Mouse (Mus musculus): ENCODE results near the gene Ano2. TPM values are rescaled to one million over a fixed set of nuclear protein-coding genes. Genes with fewer than 3 reads are reported as not detected.
A peak's percentile ranks its signal among the peaks of the same experiment; 100 is the strongest.

Ano2 gene
- polyA plus RNA-seq, 1 experiment from 2014 or later = 0.05 TPM

- H3K9me3 ChIP-seq = no peaks in the 10 kb centered on the region
- H3K27me3 ChIP-seq = no peaks in the 10 kb centered on the region
- no peak overlapping the region for H3K4me2 ChIP-seq
- H3K27ac ChIP-seq = no peak overlapping the region
- H3K9ac ChIP-seq = no peak overlapping the region
- H3K4me1 ChIP-seq = no peaks in the 10 kb centered on the region
- 69% methylated on average over 7 of the region's 7 CpGs for WGBS
- ATAC-seq (ENCODE audit: insufficient number of reproducible peaks, low FRiP score, low TSS enrichment, low read depth) = no peak
- no peaks in the 10 kb centered on the region for H3K36me3 ChIP-seq
- no peak overlapping the region for H3K4me3 ChIP-seq
These were observed 241.7 kb downstream of the Ano2 start for GRCm38 (mm10) chr6:125931926-125932325.

GRCm38 (mm10) chr6:125954965-125955364 is 264.7 kb downstream of the Ano2 start:
- ATAC-seq (ENCODE audit: insufficient number of reproducible peaks, low FRiP score, low TSS enrichment, low read depth) = no peak
- Histone ChIP-seq H3K4me3 (no peak overlapping the region), H3K27ac (no peak overlapping the region), H3K9me3 (no peaks in the 10 kb centered on the region), H3K4me2 (no peak overlapping the region), H3K36me3 (no peaks in the 10 kb centered on the region), H3K27me3 (no peaks in the 10 kb centered on the region), H3K4me1 (no peaks in the 10 kb centered on the region), H3K9ac (no peak overlapping the region)
- 20% methylated on average over 3 of the region's 3 CpGs for WGBS

GRCm38 (mm10) chr6:125973551-125973950 is 283.3 kb downstream of the Ano2 start:
- H3K4me2 ChIP-seq = no peak overlapping the region
- no peak for ATAC-seq (ENCODE audit: insufficient number of reproducible peaks, low FRiP score, low TSS enrichment, low read depth)
- no peak overlapping the region for H3K4me3 ChIP-seq
- H3K4me1 ChIP-seq = peaks cover 4% of the 10 kb centered on the region
- H3K27me3 ChIP-seq = no peaks in the 10 kb centered on the region
- H3K9ac ChIP-seq = no peak overlapping the region
- H3K9me3 ChIP-seq = no peaks in the 10 kb centered on the region
- no peak overlapping the region for H3K27ac ChIP-seq
- H3K36me3 ChIP-seq = no peaks in the 10 kb centered on the region

GRCm38 (mm10) chr6:125975788-125976465 is 285.7 kb downstream of the Ano2 start:
- WGBS = 19% methylated on average over 15 of the region's 15 CpGs
- H3K27ac ChIP-seq = no peak overlapping the region

GRCm38 (mm10) chr6:125979601-125980000 is 289.4 kb downstream of the Ano2 start:
- Histone ChIP-seq H3K4me3 (no peak overlapping the region), H3K27ac (no peak overlapping the region), H3K4me2 (no peak overlapping the region), H3K9me3 (no peaks in the 10 kb centered on the region), H3K36me3 (no peaks in the 10 kb centered on the region), H3K4me1 (peaks cover 4% of the 10 kb centered on the region), H3K9ac (no peak overlapping the region), H3K27me3 (no peaks in the 10 kb centered on the region)
- 87% methylated on average over 5 of the region's 5 CpGs for WGBS
- ATAC-seq (ENCODE audit: insufficient number of reproducible peaks, low FRiP score, low TSS enrichment, low read depth) = no peak

More at GRCm38 (mm10) chr6:125975788-125976465, 285.7 kb downstream of the Ano2 start:
- no peak overlapping the region for H3K9ac ChIP-seq
- H3K27me3 ChIP-seq = no peaks in the 10 kb centered on the region
- no peak overlapping the region for H3K4me2 ChIP-seq
- H3K36me3 ChIP-seq = no peaks in the 10 kb centered on the region
- no peaks in the 10 kb centered on the region for H3K9me3 ChIP-seq
- peaks cover 4% of the 10 kb centered on the region for H3K4me1 ChIP-seq
- no peak overlapping the region for H3K4me3 ChIP-seq
- no peak for ATAC-seq (ENCODE audit: insufficient number of reproducible peaks, low FRiP score, low TSS enrichment, low read depth)

- ATAC-seq (ENCODE audit: insufficient number of reproducible peaks, low FRiP score, low TSS enrichment, low read depth) = no peak
- Histone ChIP-seq H3K4me1 (no peaks in the 10 kb centered on the region), H3K9me3 (no peaks in the 10 kb centered on the region), H3K9ac (no peak overlapping the region), H3K4me2 (no peak overlapping the region), H3K4me3 (no peak overlapping the region), H3K36me3 (no peaks in the 10 kb centered on the region), H3K27me3 (no peaks in the 10 kb centered on the region), H3K27ac (no peak overlapping the region)
- 81% methylated on average over 4 of the region's 4 CpGs for WGBS
These were observed 293.8 kb downstream of the Ano2 start for GRCm38 (mm10) chr6:125984050-125984449.

GRCm38 (mm10) chr6:125992731-125993130 is 302.5 kb downstream of the Ano2 start:
- H3K4me3 ChIP-seq = no peak overlapping the region
- H3K9me3 ChIP-seq = no peaks in the 10 kb centered on the region
- WGBS = 49% methylated on average over 4 of the region's 6 CpGs

GRCm38 (mm10) chr6:126001797-126002196 is 311.6 kb downstream of the Ano2 start:
- H3K4me1 ChIP-seq = peaks cover 12% of the 10 kb centered on the region
- no peak overlapping the region for H3K27ac ChIP-seq
- no peak overlapping the region for H3K9ac ChIP-seq
- no peak for ATAC-seq (ENCODE audit: insufficient number of reproducible peaks, low FRiP score, low TSS enrichment, low read depth)
- no peak overlapping the region for H3K4me2 ChIP-seq
- no peaks in the 10 kb centered on the region for H3K36me3 ChIP-seq
- H3K9me3 ChIP-seq = no peaks in the 10 kb centered on the region
- 11% methylated on average over 2 of the region's 2 CpGs for WGBS
- H3K4me3 ChIP-seq = no peak overlapping the region
- H3K27me3 ChIP-seq = no peaks in the 10 kb centered on the region

More at GRCm38 (mm10) chr6:125992731-125993130, 302.5 kb downstream of the Ano2 start:
- ATAC-seq (ENCODE audit: insufficient number of reproducible peaks, low FRiP score, low TSS enrichment, low read depth) = no peak
- Histone ChIP-seq H3K27ac (no peak overlapping the region), H3K36me3 (no peaks in the 10 kb centered on the region), H3K4me1 (no peaks in the 10 kb centered on the region; the same call in 1 of the 2 replicates), H3K4me2 (no peak overlapping the region), H3K9ac (no peak overlapping the region), H3K27me3 (no peaks in the 10 kb centered on the region)

GRCm38 (mm10) chr6:126003002-126003742 is 313.0 kb downstream of the Ano2 start:
- peak; percentile 35; the same call in 1 of the 2 replicates for ATAC-seq (ENCODE audit: insufficient number of reproducible peaks, low FRiP score, low TSS enrichment, low read depth)
- Histone ChIP-seq H3K4me3 (no peak overlapping the region), H3K9me3 (no peaks in the 10 kb centered on the region), H3K36me3 (no peaks in the 10 kb centered on the region), H3K4me1 (peaks cover 13% of the 10 kb centered on the region), H3K27ac (no peak overlapping the region), H3K27me3 (no peaks in the 10 kb centered on the region), H3K9ac (no peak overlapping the region), H3K4me2 (no peak overlapping the region)
- 14% methylated on average over 4 of the region's 4 CpGs for WGBS

GRCm38 (mm10) chr6:126006647-126007046 is 316.4 kb downstream of the Ano2 start:
- 90% methylated on average over 6 of the region's 6 CpGs for WGBS
- H3K27me3 ChIP-seq = no peaks in the 10 kb centered on the region
- no peak overlapping the region for H3K9ac ChIP-seq
- no peak for ATAC-seq (ENCODE audit: insufficient number of reproducible peaks, low FRiP score, low TSS enrichment, low read depth)
- no peak overlapping the region for H3K27ac ChIP-seq
- H3K9me3 ChIP-seq = no peaks in the 10 kb centered on the region
- peaks cover 23% of the 10 kb centered on the region for H3K4me1 ChIP-seq
- H3K36me3 ChIP-seq = no peaks in the 10 kb centered on the region
- H3K4me2 ChIP-seq = no peak overlapping the region
- no peak overlapping the region for H3K4me3 ChIP-seq

GRCm38 (mm10) chr6:126009083-126009482 is 318.9 kb downstream of the Ano2 start:
- no peak overlapping the region for H3K4me2 ChIP-seq
- H3K4me3 ChIP-seq = no peak overlapping the region
- peaks cover 13% of the 10 kb centered on the region; the same call in 1 of the 2 replicates for H3K4me1 ChIP-seq
- ATAC-seq (ENCODE audit: insufficient number of reproducible peaks, low FRiP score, low TSS enrichment, low read depth) = no peak
- WGBS = 6% methylated on average over 3 of the region's 3 CpGs
- H3K27ac ChIP-seq = 0 out of 2 replicates have a peak overlapping the region, but pooled peaks have one; percentile 18
- no peak overlapping the region for H3K9ac ChIP-seq
- no peaks in the 10 kb centered on the region for H3K9me3 ChIP-seq
- no peaks in the 10 kb centered on the region for H3K27me3 ChIP-seq
- no peaks in the 10 kb centered on the region for H3K36me3 ChIP-seq

GRCm38 (mm10) chr6:126016991-126017390 is 326.8 kb downstream of the Ano2 start:
- no peak overlapping the region for H3K4me2 ChIP-seq
- H3K9ac ChIP-seq = no peak overlapping the region
- H3K36me3 ChIP-seq = no peaks in the 10 kb centered on the region
- ATAC-seq (ENCODE audit: insufficient number of reproducible peaks, low FRiP score, low TSS enrichment, low read depth) = no peak
- no peak overlapping the region for H3K27ac ChIP-seq
- H3K27me3 ChIP-seq = no peaks in the 10 kb centered on the region
- no peaks in the 10 kb centered on the region for H3K9me3 ChIP-seq
- H3K4me1 ChIP-seq = no peaks in the 10 kb centered on the region; the same call in 1 of the 2 replicates
- no peak overlapping the region for H3K4me3 ChIP-seq
- WGBS = 86% methylated on average over 2 of the region's 2 CpGs
